Mouse (Mus musculus) lung, adult 10 weeks (tissue): ENCODE data around the gene Tulp3. TPM values are rescaled to one million over a fixed set of nuclear protein-coding genes. Genes with fewer than 3 reads are reported as not detected.

Experiments
- polyA plus RNA-seq: library from polyadenylated mRNA; stranded (reverse); fragments of 350-450 nt; fragmentation: Illumina TruSeq; extraction: RNeasy Lipid Tissue Mini Kit (QIAGEN cat#74804); gene quantifications from one replicate; pipeline ENCODE4 v1.2.3, GENCODE M21; 2014; ENCODE audit warnings: low read depth, low replicate concordance; ENCODE audit not compliant: insufficient read depth

The Tulp3 gene
- polyA plus RNA-seq: 10.2 TPM

GRCm38 (mm10) chr6:128355726-128356416, at the start of gene Tulp3:
Gene Tulp3 (minus strand): TSS chr6:128355851.

GRCm38 (mm10) chr6:128398996-128399395, 43.3 kb upstream of the Tulp3 start, which contains the start of gene Nrip2:
Gene Nrip2 (plus strand): TSS chr6:128399296.

GRCm38 (mm10) chr6:128375192-128375591, 19.5 kb upstream of the Tulp3 start, which contains the start of the genes Tex52 and Gm44596:
Gene Tex52 (plus strand): TSS chr6:128375456.
Gene Gm44596 (plus strand): TSS chr6:128375503.

GRCm38 (mm10) chr6:128362381-128363006, 6.8 kb upstream of the Tulp3 start, which contains the start of the genes Rhno1 and Foxm1:
Gene Rhno1 (minus strand): TSS chr6:128362911.
Gene Foxm1 (plus strand): TSS chr6:128362967.

GRCm38 (mm10) chr6:128300134-128301001, 55.3 kb downstream of the Tulp3 start, which contains the start of gene Tead4:
Gene Tead4 (minus strand): TSS chr6:128300823.

Other genes with a start within 250 kb of the Tulp3 start
- 96.2 TPM for gene Tspan9, start 212.3 kb downstream of the Tulp3 start, polyA plus RNA-seq
- 5.7 TPM for gene Tead4, start 55.0 kb downstream of the Tulp3 start, polyA plus RNA-seq
- 17.4 TPM for gene Rhno1, start 7.1 kb upstream of the Tulp3 start, polyA plus RNA-seq
- gene Foxm1, start 7.1 kb upstream of the Tulp3 start, polyA plus RNA-seq: 0.58 TPM
- not detected for gene Tex52, start 19.6 kb upstream of the Tulp3 start, polyA plus RNA-seq
- gene Gm44596, start 19.7 kb upstream of the Tulp3 start, polyA plus RNA-seq: not detected
- gene Nrip2, start 43.4 kb upstream of the Tulp3 start, polyA plus RNA-seq: 0.32 TPM
- 14.1 TPM for gene Itfg2, start 69.1 kb upstream of the Tulp3 start, polyA plus RNA-seq
- gene Fkbp4, start 82.8 kb upstream of the Tulp3 start, polyA plus RNA-seq: 133 TPM
- gene Pzp, start 170.9 kb upstream of the Tulp3 start, polyA plus RNA-seq: 1.5 TPM
- gene A2ml1, start 225.8 kb upstream of the Tulp3 start, polyA plus RNA-seq: 21.6 TPM